Mouse (Mus musculus): ENCODE results near the gene Helq. TPM values are rescaled to one million over a fixed set of nuclear protein-coding genes. Genes with fewer than 3 reads are reported as not detected.

The Helq gene
- polyA plus RNA-seq, 1 experiment: 7.0 TPM

DNA sequence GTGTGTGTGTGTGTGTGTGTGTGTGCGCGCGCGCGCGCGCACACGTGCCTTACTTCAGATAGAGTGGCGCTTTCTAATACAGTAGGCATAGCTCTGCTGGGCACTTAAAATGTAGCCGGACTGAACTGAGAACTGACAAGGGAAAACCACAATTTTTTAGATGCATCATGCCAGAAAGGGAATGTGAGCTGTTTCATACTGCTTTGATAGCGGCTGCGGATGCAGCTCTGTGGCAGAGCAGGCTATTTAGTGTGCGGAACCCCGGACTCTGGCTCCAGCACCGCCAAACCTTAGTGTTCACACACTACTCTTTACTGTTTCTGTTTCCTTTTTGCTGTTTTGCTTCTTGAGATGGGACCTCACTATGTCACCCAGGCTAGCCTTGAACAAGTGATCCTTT is 81.6 kb downstream of the Helq start:
- no peak for TF ChIP-seq CTCF (IDR thresholded peaks at IDR 0.05; ENCODE audit: borderline replicate concordance, insufficient read depth, low read length)
- no peak for TF ChIP-seq POLR2A (IDR thresholded peaks at IDR 0.05; ENCODE audit: low read depth, low read length)
- Histone ChIP-seq H3K27ac (ENCODE audit: insufficient read depth, low read length) (no peak overlapping the region), H3K4me3 (ENCODE audit: insufficient read depth, low read length) (no peak overlapping the region), H3K4me1 (ENCODE audit: control insufficient read depth, insufficient read depth, low read length) (no peaks in the 10 kb centered on the region)

Other genes with a start within 250 kb of the Helq start
- gene Plac8, start 226.4 kb downstream of the Helq start, polyA plus RNA-seq (2011; ENCODE audit: insufficient read length, low read depth, missing spikeins): 43.8 and 104 TPM in 2 replicates
- gene Coq2, start 123.5 kb downstream of the Helq start, polyA plus RNA-seq (2011; ENCODE audit: insufficient read length, low read depth, missing spikeins): 31.3 and 31.8 TPM in 2 replicates
- gene Hpse, start 78.9 kb downstream of the Helq start, polyA plus RNA-seq (2011; ENCODE audit: insufficient read length, low read depth, missing spikeins): 2.8 and 3.2 TPM in 2 replicates
- 121 and 122 TPM in 2 replicates for gene Mrps18c, start within 50 bp of the Helq start, polyA plus RNA-seq (2011; ENCODE audit: insufficient read length, low read depth, missing spikeins)
- gene Abraxas1, start 22.4 kb upstream of the Helq start, polyA plus RNA-seq (2011; ENCODE audit: insufficient read length, low read depth, missing spikeins): 12.4 and 15.0 TPM in 2 replicates
- 1.7 and 2.0 TPM in 2 replicates for gene Gpat3, start 47.1 kb upstream of the Helq start, polyA plus RNA-seq (2011; ENCODE audit: insufficient read length, low read depth, missing spikeins)

Measured in embryonic fibroblast, embryonic 13.5 days (primary cell).